Mouse (Mus musculus): Measurements from ENCODE around the gene C1ql4. TPM values are rescaled to one million over a fixed set of nuclear protein-coding genes. Genes with fewer than 3 reads are reported as not detected.
"Not testable (repeated sequence)": the region's sequence is repeated elsewhere in the genome, so short reads cannot be mapped to it uniquely, and the experiment has no call there.

Gene C1ql4
- polyA plus RNA-seq, 1 experiment from 2014 or later, result not detected

GRCm38 (mm10) chr15:99065557-99066165 is 22.0 kb downstream of the C1ql4 start:
- H3K27me3 ChIP-seq, result peaks cover 61% of the 10 kb centered on the region
- no peak overlapping the region for H3K9ac ChIP-seq
- H3K36me3 ChIP-seq, result no peaks in the 10 kb centered on the region
- 62% methylated on average over 12 of the region's 12 CpGs for WGBS (ENCODE audit: insufficient replicate concordance)
- H3K27ac ChIP-seq, result no peak overlapping the region
- ATAC-seq (ENCODE audit: low read depth), result no peak
- H3K4me3 ChIP-seq (replicated peaks), result no peak overlapping the region
- H3K4me2 ChIP-seq, result no peak overlapping the region
- no peaks in the 10 kb centered on the region for H3K9me3 ChIP-seq (replicated peaks)
- H3K4me1 ChIP-seq (replicated peaks), result no peaks in the 10 kb centered on the region
- DNase-seq, result no peak

- Histone ChIP-seq H3K4me3 (replicated peaks) (peak overlapping the region; percentile 39; the same call in 1 of the 2 replicates), H3K9me3 (replicated peaks) (no peaks in the 10 kb centered on the region), H3K27me3 (peaks cover 94% of the 10 kb centered on the region), H3K4me2 (no peak overlapping the region), H3K9ac (no peak overlapping the region), H3K36me3 (no peaks in the 10 kb centered on the region), H3K27ac (no peak overlapping the region), H3K4me1 (replicated peaks) (peaks cover 15% of the 10 kb centered on the region)
- WGBS (ENCODE audit: insufficient replicate concordance), result 8% methylated on average over 14 of the region's 14 CpGs
- ATAC-seq (ENCODE audit: low read depth), result peak; percentile 18; the same call in 1 of the 2 replicates
- DNase-seq, result no peak
Measured at GRCm38 (mm10) chr15:99056332-99056731, 31.3 kb downstream of the C1ql4 start.

- under 1% methylated on average over 37 of the region's 37 CpGs for WGBS (ENCODE audit: insufficient replicate concordance)
- ATAC-seq (ENCODE audit: low read depth) (peak; percentile 37), DNase-seq (no peak)
Measured at GRCm38 (mm10) chr15:99055511-99055961, 32.1 kb downstream of the C1ql4 start.

GRCm38 (mm10) chr15:99055040-99055439 is 32.6 kb downstream of the C1ql4 start, which contains the start of gene Prph:
Gene Prph, plus strand, starts transcription at chr15:99055174.
- Histone ChIP-seq H3K4me2 (peak within 1 kb of the TSS; percentile 50), H3K36me3 (no peaks in the 10 kb centered on the region), H3K9ac (no peak within 1 kb of the TSS), H3K4me1 (replicated peaks) (peaks cover 18% of the 10 kb centered on the region), H3K4me3 (replicated peaks) (peak within 1 kb of the TSS; percentile 39), H3K9me3 (replicated peaks) (no peaks in the 10 kb centered on the region), H3K27me3 (peaks cover 96% of the 10 kb centered on the region), H3K27ac (no peak within 1 kb of the TSS)
- 4% methylated on average over 30 of the region's 30 CpGs for WGBS (ENCODE audit: insufficient replicate concordance)
- no peak for DNase-seq
- no peak for ATAC-seq (ENCODE audit: low read depth)

More at GRCm38 (mm10) chr15:99055511-99055961, 32.1 kb downstream of the C1ql4 start:
- H3K4me3 ChIP-seq (replicated peaks), result peak overlapping the region; percentile 39
- H3K36me3 ChIP-seq, result no peaks in the 10 kb centered on the region
- H3K27me3 ChIP-seq, result peaks cover 98% of the 10 kb centered on the region
- H3K9me3 ChIP-seq (replicated peaks), result no peaks in the 10 kb centered on the region
- peak overlapping the region; percentile 50 for H3K4me2 ChIP-seq
- no peak overlapping the region for H3K27ac ChIP-seq
- H3K9ac ChIP-seq, result no peak overlapping the region
- H3K4me1 ChIP-seq (replicated peaks), result peaks cover 15% of the 10 kb centered on the region

DNA sequence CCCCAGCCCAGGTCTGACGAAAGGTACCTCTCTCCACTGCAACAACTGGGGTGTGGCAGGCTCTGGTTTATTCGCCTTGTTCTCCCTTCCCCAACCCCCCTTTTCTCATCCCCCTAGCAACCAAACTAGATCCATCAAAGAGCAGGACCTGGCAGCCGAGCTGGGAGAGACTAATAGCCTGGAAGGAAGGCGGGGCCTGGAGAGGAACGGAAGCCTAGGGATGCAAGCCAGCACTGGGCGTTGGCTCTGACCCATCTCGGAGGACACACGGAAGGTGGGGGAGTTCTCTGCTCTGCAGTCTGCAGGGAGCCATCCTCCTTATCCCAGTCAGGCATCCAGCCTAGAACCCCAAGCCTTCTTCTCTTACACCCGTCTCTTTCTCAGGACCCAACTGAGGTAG is 34.2 kb downstream of the C1ql4 start:
- WGBS (ENCODE audit: insufficient replicate concordance), result 23% methylated on average over 9 of the region's 9 CpGs
- Histone ChIP-seq H3K4me2 (no peak overlapping the region), H3K36me3 (no peaks in the 10 kb centered on the region), H3K27me3 (peaks cover 79% of the 10 kb centered on the region), H3K9ac (no peak overlapping the region), H3K27ac (no peak overlapping the region), H3K9me3 (replicated peaks) (no peaks in the 10 kb centered on the region), H3K4me3 (replicated peaks) (no peak overlapping the region), H3K4me1 (replicated peaks) (peaks cover 18% of the 10 kb centered on the region)
- DNase-seq, result no peak
- no peak for ATAC-seq (ENCODE audit: low read depth)

DNA sequence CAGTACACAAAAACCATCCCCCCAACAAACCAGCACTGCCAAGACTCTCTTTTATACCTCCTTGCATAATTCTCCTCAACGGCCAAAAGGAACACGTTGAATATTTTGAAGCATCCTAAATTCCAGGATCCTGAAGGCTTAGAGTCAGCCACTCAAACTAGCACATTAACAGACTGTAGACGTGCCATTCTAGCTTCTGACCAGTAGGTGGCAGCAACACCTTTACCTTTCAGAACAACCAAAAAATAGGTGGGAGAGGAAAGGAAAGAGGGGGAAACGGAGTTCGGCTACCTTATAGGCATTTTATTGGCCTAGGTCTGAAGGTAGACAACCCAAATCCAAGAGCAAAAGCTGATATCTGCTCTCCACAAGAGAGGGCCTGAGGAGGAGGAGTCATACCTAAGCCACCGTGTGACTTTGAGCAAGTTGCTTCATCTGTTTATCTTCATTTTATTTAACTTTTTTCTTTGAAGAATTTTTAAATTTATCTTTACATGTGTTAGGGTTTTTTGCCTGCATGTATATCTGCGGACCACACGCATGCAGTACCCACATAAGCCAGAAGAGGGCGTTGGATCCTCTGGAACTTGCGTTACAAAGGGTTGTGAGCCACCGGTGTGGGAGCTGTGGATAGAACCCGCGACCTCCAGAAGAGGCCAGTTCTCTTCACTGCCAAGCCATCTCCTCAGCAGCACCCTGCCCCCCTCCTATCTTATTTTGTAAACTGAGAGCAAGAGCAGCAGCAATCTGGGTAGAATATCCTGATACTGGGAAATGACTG is 38.0 kb downstream of the C1ql4 start:
- WGBS (ENCODE audit: insufficient replicate concordance), result 25% methylated on average over 13 of the region's 13 CpGs
- Histone ChIP-seq H3K4me3 (replicated peaks) (no peak overlapping the region), H3K36me3 (no peaks in the 10 kb centered on the region), H3K27me3 (peaks cover 49% of the 10 kb centered on the region), H3K4me2 (no peak overlapping the region), H3K27ac (no peak overlapping the region), H3K9me3 (replicated peaks) (no peaks in the 10 kb centered on the region), H3K4me1 (replicated peaks) (0 out of 2 replicates have a peak, but pooled peaks cover 7% of the 10 kb centered on the region), H3K9ac (no peak overlapping the region)
- DNase-seq (no peak), ATAC-seq (ENCODE audit: low read depth) (no peak)

GRCm38 (mm10) chr15:99045734-99046133 is 41.9 kb downstream of the C1ql4 start:
- H3K4me3 ChIP-seq (replicated peaks); ATAC-seq (ENCODE audit: low read depth): not testable (repeated sequence)
- 64% methylated on average over 6 of the region's 6 CpGs for WGBS (ENCODE audit: insufficient replicate concordance)

GRCm38 (mm10) chr15:99044854-99045253 is 42.8 kb downstream of the C1ql4 start:
- no peak for DNase-seq
- peaks cover 20% of the 10 kb centered on the region for H3K4me1 ChIP-seq (replicated peaks)
- no peak overlapping the region for H3K27ac ChIP-seq
- no peak overlapping the region for H3K4me3 ChIP-seq (replicated peaks)
- H3K27me3 ChIP-seq, result peaks cover 10% of the 10 kb centered on the region; the same call in 1 of the 2 replicates
- H3K9me3 ChIP-seq (replicated peaks), result no peaks in the 10 kb centered on the region
- ATAC-seq (ENCODE audit: low read depth), result no peak
- H3K36me3 ChIP-seq, result no peaks in the 10 kb centered on the region
- 62% methylated on average over 3 of the region's 3 CpGs for WGBS (ENCODE audit: insufficient replicate concordance)
- H3K4me2 ChIP-seq, result no peak overlapping the region
- H3K9ac ChIP-seq, result no peak overlapping the region

More at GRCm38 (mm10) chr15:99045734-99046133, 41.9 kb downstream of the C1ql4 start:
- not testable (repeated sequence) for H3K27ac ChIP-seq; H3K9ac ChIP-seq; H3K36me3 ChIP-seq; DNase-seq; H3K4me2 ChIP-seq; H3K9me3 ChIP-seq (replicated peaks)
- H3K27me3 ChIP-seq, result peaks cover 15% of the 10 kb centered on the region
- peaks cover 14% of the 10 kb centered on the region for H3K4me1 ChIP-seq (replicated peaks)

DNA sequence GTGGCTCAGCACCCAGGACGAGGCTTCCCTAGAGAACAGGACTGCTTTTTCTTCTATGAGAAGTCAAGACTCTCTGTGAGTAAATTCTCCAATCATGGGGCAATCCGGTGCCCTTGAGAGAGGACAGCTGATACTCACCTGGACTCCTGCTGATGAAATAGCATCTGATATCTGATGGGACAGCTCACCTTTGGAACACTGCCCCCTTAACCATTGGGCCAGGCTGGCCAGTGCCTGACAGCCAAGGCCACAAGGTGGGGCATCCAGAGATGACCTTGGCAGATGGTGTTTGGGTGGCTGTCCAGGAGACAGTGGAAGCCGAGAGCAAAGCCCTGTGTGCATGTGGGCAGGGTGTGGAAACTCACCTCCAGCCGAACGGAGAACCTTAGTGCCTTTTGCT is 45.3 kb downstream of the C1ql4 start:
- DNase-seq, result no peak
- Histone ChIP-seq H3K27ac (no peak overlapping the region), H3K4me3 (replicated peaks) (no peak overlapping the region), H3K36me3 (peaks cover 16% of the 10 kb centered on the region), H3K9me3 (replicated peaks) (no peaks in the 10 kb centered on the region), H3K27me3 (peaks cover 10% of the 10 kb centered on the region; the same call in 1 of the 2 replicates), H3K4me1 (replicated peaks) (peaks cover 20% of the 10 kb centered on the region), H3K9ac (no peak overlapping the region), H3K4me2 (no peak overlapping the region)
- 70% methylated on average over 5 of the region's 5 CpGs for WGBS (ENCODE audit: insufficient replicate concordance)
- ATAC-seq (ENCODE audit: low read depth), result no peak

DNA sequence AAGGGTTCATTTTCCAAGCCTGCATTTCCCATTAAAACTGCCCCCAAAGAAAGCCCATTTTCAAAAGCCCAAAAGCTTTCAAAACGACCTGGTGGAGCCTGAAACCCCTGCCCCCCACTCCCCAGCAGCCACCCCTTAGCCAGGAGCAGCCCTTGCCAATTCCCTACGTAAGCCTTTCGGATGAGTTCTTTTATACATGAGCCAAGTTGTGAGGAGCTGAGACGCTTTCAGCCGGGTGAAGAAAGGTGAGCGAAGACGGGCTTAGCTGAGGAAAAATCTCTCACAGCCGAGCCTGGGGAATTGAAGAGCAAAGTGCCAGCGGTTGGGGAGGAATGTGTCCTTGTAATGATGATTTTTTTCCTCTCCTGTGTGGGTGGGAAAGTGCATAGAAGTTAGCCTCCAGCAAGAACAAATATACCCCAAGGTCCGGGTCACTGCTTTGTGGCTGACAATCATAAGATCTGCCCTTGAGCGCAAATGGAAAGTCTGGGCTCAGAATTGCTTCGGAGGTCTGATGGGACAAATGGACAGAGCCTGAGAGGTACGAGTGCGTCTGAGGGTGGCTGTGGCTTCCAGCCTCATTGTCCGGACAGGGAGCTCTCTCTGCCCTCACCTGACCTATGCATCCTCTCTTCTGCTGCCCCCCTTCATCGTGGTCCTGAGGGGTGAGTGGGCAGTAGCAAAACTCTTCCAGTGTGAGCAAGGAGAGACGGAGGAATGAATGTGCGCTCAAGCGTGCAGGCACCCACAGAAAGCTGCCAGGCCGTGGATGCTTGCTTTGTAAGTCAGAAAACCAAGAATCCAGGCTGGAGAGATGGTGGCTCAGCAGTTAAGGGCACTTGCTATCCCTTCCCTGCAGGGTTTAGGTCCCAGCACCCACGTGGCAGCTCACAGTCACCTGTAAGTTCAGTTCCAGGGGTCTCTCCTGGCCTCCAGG is 46.4 kb downstream of the C1ql4 start:
- peaks cover 23% of the 10 kb centered on the region for H3K36me3 ChIP-seq
- ATAC-seq (ENCODE audit: low read depth), result no peak
- no peak overlapping the region for H3K4me3 ChIP-seq (replicated peaks)
- no peak overlapping the region; the same call in 1 of the 2 replicates for H3K9ac ChIP-seq
- no peaks in the 10 kb centered on the region for H3K9me3 ChIP-seq (replicated peaks)
- H3K4me1 ChIP-seq (replicated peaks), result peaks cover 25% of the 10 kb centered on the region
- H3K4me2 ChIP-seq, result no peak overlapping the region
- H3K27me3 ChIP-seq, result 0 out of 2 replicates have a peak, but pooled peaks cover 3% of the 10 kb centered on the region
- 68% methylated on average over 21 of the region's 21 CpGs for WGBS (ENCODE audit: insufficient replicate concordance)
- DNase-seq, result no peak
- H3K27ac ChIP-seq, result no peak overlapping the region

Data from liver, embryonic 13.5 days (tissue).